Mouse (Mus musculus) lung, postnatal 0 days (tissue): ENCODE results near the gene Apobec3. TPM values are rescaled to one million over a fixed set of nuclear protein-coding genes. Genes with fewer than 3 reads are reported as not detected.
"Not testable (repeated sequence)": the region's sequence is repeated elsewhere in the genome, so short reads cannot be mapped to it uniquely, and the experiment has no call there.

ENCODE experiments used
- ATAC-seq: fragments of 200-750 bp; cut with Nextera tagmentation; 2 replicates; pipeline ENCODE4 v1.8.0; 2017; ENCODE audit warnings: moderate library complexity
- DNase-seq: peaks from one replicate; pipeline ENCODE4 v3.0.0-alpha.2; 2016; ENCODE audit warnings: low spot score
- H3K27ac ChIP-seq: fragments of 300-500 bp; sonication (generic); 2 replicates; pipeline ENCODE4 v1.5.1; 2014; ENCODE audit warnings: antibody characterized with exemption, mild to moderate bottlenecking, low read length, mixed read lengths
- H3K27me3 ChIP-seq: fragments of 300-500 bp; sonication (generic); replicated peaks from 2 replicates; pipeline ENCODE4 v1.6.1; 2014; ENCODE audit warnings: low read length, mixed read lengths; ENCODE audit not compliant: insufficient read depth
- H3K36me3 ChIP-seq: fragments of 300-500 bp; sonication (generic); 2 replicates; pipeline ENCODE4 v1.6.1; 2014; ENCODE audit warnings: low read length, mixed read lengths; ENCODE audit not compliant: insufficient read depth
- H3K4me1 ChIP-seq: fragments of 300-500 bp; sonication (generic); 2 replicates; pipeline ENCODE4 v1.6.1; 2014; ENCODE audit warnings: antibody characterized with exemption, low read depth, low read length, mixed read lengths; ENCODE audit not compliant: insufficient read depth
- H3K4me2 ChIP-seq: fragments of 300-500 bp; sonication (generic); replicated peaks from 2 replicates; pipeline ENCODE4 v1.6.1; 2014; ENCODE audit warnings: low read depth, mild to moderate bottlenecking, low read length, moderate library complexity, mixed read lengths
- H3K4me3 ChIP-seq: fragments of 300-500 bp; sonication (generic); 2 replicates; pipeline ENCODE4 v1.5.1; 2014; ENCODE audit warnings: low read depth, low read length
- H3K9ac ChIP-seq: fragments of 300-500 bp; sonication (generic); replicated peaks from 2 replicates; pipeline ENCODE4 v1.6.1; 2014; ENCODE audit warnings: low read depth, mild to moderate bottlenecking
- H3K9me3 ChIP-seq: fragments of 300-500 bp; sonication (generic); 2 replicates; pipeline ENCODE4 v1.6.1; 2016; ENCODE audit warnings: low read length, mixed read lengths
- CTCF ChIP-seq: IDR thresholded peaks from 2 replicates; pipeline ENCODE4 v1.5.1; 2016; ENCODE audit warnings: antibody characterized with exemption, mild to moderate bottlenecking
- EP300 ChIP-seq: IDR thresholded peaks from 2 replicates; pipeline ENCODE4 v1.6.1; 2016; ENCODE audit warnings: antibody characterized with exemption, mild to moderate bottlenecking, control low read depth
- WGBS: fragments of 180-500 bp; shearing (Covaris S2); extraction: QIAGEN DNeasy Blood & Tissue Kit; methylation state at CpG from one replicate; pipeline ENCODE4 v1.1.7; 2014; 5-methylcytosine and 5-hydroxymethylcytosine counted together
- polyA plus RNA-seq: library from polyadenylated mRNA; unstranded; fragments of >200 nt; fragmentation: Nextera tagmentation; extraction: Ambion mirVana; gene quantifications from 2 replicates; pipeline ENCODE4 v1.2.1, GENCODE M21; 2015

The Apobec3 gene
- polyA plus RNA-seq, 1 experiment from 2014 or later = 24.8 TPM

- H3K36me3 ChIP-seq = no peaks in the 10 kb centered on the region
- H3K9ac ChIP-seq = no peak overlapping the region
- no peaks in the 10 kb centered on the region for H3K9me3 ChIP-seq
- DNase-seq (no peak), ATAC-seq (no peak)
- TF ChIP-seq CTCF (no peak), EP300 (no peak)
- WGBS = 4% methylated on average over 22 of the region's 22 CpGs
- no peak overlapping the region for H3K27ac ChIP-seq
- 0 out of 2 replicates have a peak overlapping the region, but pooled peaks have one; percentile 11 for H3K4me2 ChIP-seq
- peaks cover 5% of the 10 kb centered on the region for H3K4me1 ChIP-seq
- peaks cover 5% of the 10 kb centered on the region; the same call in 1 of the 2 replicates for H3K27me3 ChIP-seq
- H3K4me3 ChIP-seq = peak overlapping the region; percentile 8; the same call in 1 of the 2 replicates
These were observed 42.4 kb downstream of the Apobec3 start for GRCm38 (mm10) chr15:79933670-79934514.

- Histone ChIP-seq H3K4me2 (no peak overlapping the region), H3K9me3 (no peaks in the 10 kb centered on the region), H3K9ac (no peak overlapping the region), H3K4me3 (no peak overlapping the region), H3K27ac (peak overlapping the region; percentile 26; the same call in 1 of the 2 replicates), H3K27me3 (peaks cover 5% of the 10 kb centered on the region; the same call in 1 of the 2 replicates), H3K36me3 (no peaks in the 10 kb centered on the region), H3K4me1 (peaks cover 5% of the 10 kb centered on the region)
- TF ChIP-seq EP300 (no peak), CTCF (no peak)
- WGBS = 17% methylated on average over 10 of the region's 10 CpGs
- ATAC-seq (no peak), DNase-seq (no peak)
These were observed 43.3 kb downstream of the Apobec3 start for GRCm38 (mm10) chr15:79934776-79935175.

- H3K4me2 ChIP-seq = no peak overlapping the region
- peaks cover 5% of the 10 kb centered on the region for H3K4me1 ChIP-seq
- no peak overlapping the region for H3K9ac ChIP-seq
- no peak overlapping the region for H3K4me3 ChIP-seq
- 21% methylated on average over 9 of the region's 9 CpGs for WGBS
- H3K9me3 ChIP-seq = no peaks in the 10 kb centered on the region
- ATAC-seq (peak; percentile 35), DNase-seq (peak; percentile 77)
- peaks cover 5% of the 10 kb centered on the region; the same call in 1 of the 2 replicates for H3K27me3 ChIP-seq
- TF ChIP-seq EP300 (no peak), CTCF (no peak)
- no peaks in the 10 kb centered on the region for H3K36me3 ChIP-seq
- no peak overlapping the region for H3K27ac ChIP-seq
These were observed 44.4 kb downstream of the Apobec3 start for GRCm38 (mm10) chr15:79935654-79936373.

GRCm38 (mm10) chr15:79936374-79936751, 44.9 kb downstream of the Apobec3 start:
- ATAC-seq = no peak
- Histone ChIP-seq H3K9me3 (no peaks in the 10 kb centered on the region), H3K4me3 (no peak overlapping the region), H3K4me2 (no peak overlapping the region), H3K27ac (no peak overlapping the region), H3K4me1 (peaks cover 5% of the 10 kb centered on the region), H3K36me3 (no peaks in the 10 kb centered on the region), H3K9ac (no peak overlapping the region), H3K27me3 (0 out of 2 replicates have a peak, but pooled peaks cover 5% of the 10 kb centered on the region)
- TF ChIP-seq CTCF (no peak), EP300 (no peak)
- 65% methylated on average over 7 of the region's 7 CpGs for WGBS
- DNase-seq = no peak

- Histone ChIP-seq H3K4me2 (no peak overlapping the region), H3K4me1 (no peaks in the 10 kb centered on the region), H3K4me3 (no peak overlapping the region), H3K9me3 (no peaks in the 10 kb centered on the region), H3K9ac (no peak overlapping the region), H3K36me3 (no peaks in the 10 kb centered on the region), H3K27me3 (no peaks in the 10 kb centered on the region), H3K27ac (no peak overlapping the region)
- 84% methylated on average over 12 of the region's 12 CpGs for WGBS
- no peak for ATAC-seq
- no peak for DNase-seq
- TF ChIP-seq EP300 (no peak), CTCF (no peak)
These were observed 47.6 kb downstream of the Apobec3 start for GRCm38 (mm10) chr15:79939020-79939419.

GRCm38 (mm10) chr15:79939501-79939900, 48.0 kb downstream of the Apobec3 start:
- H3K4me3 ChIP-seq, H3K9ac ChIP-seq, DNase-seq, ATAC-seq, H3K4me2 ChIP-seq, H3K36me3 ChIP-seq, H3K27ac ChIP-seq, H3K4me1 ChIP-seq, H3K27me3 ChIP-seq, H3K9me3 ChIP-seq: not testable (repeated sequence)
- 79% methylated on average over 4 of the region's 7 CpGs for WGBS
